In the genomic region with DNA sequence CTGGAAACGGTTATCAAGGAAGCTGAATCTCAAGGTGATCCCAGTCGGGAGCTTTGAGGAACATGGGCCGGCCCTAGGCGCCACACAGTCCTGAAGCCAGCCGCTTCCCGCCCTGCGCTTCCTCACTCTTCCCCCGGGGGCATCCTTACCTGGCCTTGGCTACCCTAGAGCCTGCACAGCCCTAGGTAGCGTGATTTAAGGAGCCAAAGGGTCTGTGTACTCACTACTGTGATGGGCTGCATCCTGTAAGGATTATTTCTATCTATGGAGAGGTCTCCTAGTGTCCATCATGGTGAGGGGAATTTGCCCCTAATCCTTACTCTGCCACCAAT, we compare ENCODE assay signal across 8 mouse cellular contexts. TPM values are rescaled to one million over a fixed set of nuclear protein-coding genes. Genes with fewer than 3 reads are reported as not detected.
A peak's percentile ranks its signal among the peaks of the same experiment; 100 is the strongest.
DNase-seq lines count a peak whose midpoint lies in the region; ATAC-seq and TF ChIP-seq lines count a peak whose summit lies in the region.

No protein-coding gene starts in this region.

- peak overlapping the region; percentile 75 for H3K27ac ChIP-seq in cerebellum, adult 2 months (ENCODE audit: insufficient read depth, low read length)
- H3K27ac ChIP-seq in testis, adult 2 months (ENCODE audit: control insufficient read depth, insufficient read depth, low read depth, low read length), result peak overlapping the region; percentile 83
- peak overlapping the region; percentile 80 for H3K27ac ChIP-seq in limb, embryonic 12.5 days

- peak overlapping the region; percentile 78 for H3K4me2 ChIP-seq in limb, embryonic 12.5 days

- TF ChIP-seq POLR2A in cerebellum, adult 2 months (IDR thresholded peaks at IDR 0.05; ENCODE audit: borderline replicate concordance, insufficient read depth, low read length), result no peak
- no peak for TF ChIP-seq POLR2A in testis, adult 2 months (IDR thresholded peaks at IDR 0.05; ENCODE audit: control insufficient read depth, low read depth, low read length)

- no peak for DNase-seq in cerebellum, adult 2 months
- no peak for DNase-seq in cerebellum, adult 18-20 months
- DNase-seq in testis, postnatal 14 days (ENCODE audit: low spot score), result no peak
- no peak for DNase-seq in urinary bladder, adult 18-20 months (ENCODE audit: low spot score in 2 of 2)
- no peak for DNase-seq in right cerebral cortex, postnatal 25 days

- H3K36me3 ChIP-seq in testis, adult 2 months (ENCODE audit: control insufficient read depth, insufficient read depth, low read length), result no peaks in the 10 kb centered on the region; the same call in 1 of the 2 replicates
- H3K36me3 ChIP-seq in limb, embryonic 12.5 days, result no peaks in the 10 kb centered on the region

- WGBS in cerebellum, adult 2 months, result 0% methylated on average over 9 of the region's 9 CpGs
- 0% methylated on average over 9 of the region's 9 CpGs for WGBS in limb, embryonic 12.5 days

- H3K9ac ChIP-seq in limb, embryonic 12.5 days (replicated peaks), result peak overlapping the region; percentile 84

- TF ChIP-seq CTCF in cerebellum, adult 2 months (IDR thresholded peaks at IDR 0.05; ENCODE audit: borderline replicate concordance, insufficient read depth, low read depth, low read length), result peak; percentile 54; the same call in 1 of the 2 replicates
- peak; percentile 40; the same call in 1 of the 2 replicates for TF ChIP-seq CTCF in testis, adult 2 months (IDR thresholded peaks at IDR 0.05; ENCODE audit: control insufficient read depth, insufficient read depth, insufficient replicate concordance, low read depth, low read length)

- peak; percentile 98 for ATAC-seq in limb, embryonic 12.5 days (ENCODE audit: insufficient number of reproducible peaks, insufficient read depth, low FRiP score, low TSS enrichment, low read depth)
- peak; percentile 69 for ATAC-seq in neutrophil, adult 5-6 weeks (ENCODE audit: extremely low read depth, insufficient number of reproducible peaks, low FRiP score, poor library complexity, severe bottlenecking)

- H3K27me3 ChIP-seq in cerebellum, adult 2 months (ENCODE audit: control insufficient read depth, insufficient read depth, low read length), result no peaks in the 10 kb centered on the region
- no peaks in the 10 kb centered on the region for H3K27me3 ChIP-seq in testis, adult 2 months (ENCODE audit: control insufficient read depth, insufficient read depth, low read length)
- H3K27me3 ChIP-seq in limb, embryonic 12.5 days, result no peaks in the 10 kb centered on the region

- H3K9me3 ChIP-seq in limb, embryonic 12.5 days, result no peaks in the 10 kb centered on the region

- no peaks in the 10 kb centered on the region for H3K4me1 ChIP-seq in cerebellum, adult 2 months (ENCODE audit: control insufficient read depth, insufficient read depth, low read length)
- H3K4me1 ChIP-seq in testis, adult 2 months (ENCODE audit: control insufficient read depth, insufficient read depth, low read length), result no peaks in the 10 kb centered on the region; the same call in 1 of the 2 replicates
- peaks cover 11% of the 10 kb centered on the region for H3K4me1 ChIP-seq in limb, embryonic 12.5 days (replicated peaks)

- peak overlapping the region; percentile 88 for H3K4me3 ChIP-seq in cerebellum, adult 2 months (replicated peaks; ENCODE audit: insufficient read depth, low read depth, low read length)
- H3K4me3 ChIP-seq in testis, adult 2 months (ENCODE audit: control insufficient read depth, low read depth, low read length), result peak overlapping the region; percentile 98
- peak overlapping the region; percentile 65 for H3K4me3 ChIP-seq in limb, embryonic 12.5 days (replicated peaks)

RNA-seq across cellular contexts. Expression of gene Ccdc191, which starts 0.4 kb away (rescaled TPM):
- 4.8 and 12.5 TPM in 2 replicates for polyA plus RNA-seq in cerebellum, adult 2 months (2012; rRNA removed)
- 9.7 and 36.6 TPM in 2 replicates for polyA plus RNA-seq in testis, adult 2 months (2012; rRNA removed)
- 15.1 and 18.1 TPM in 2 replicates for polyA plus RNA-seq in limb, embryonic 12.5 days (2016; fragmentation: Nextera tagmentation; extraction: Ambion mirVana)
- 8.3 and 12.4 TPM in 2 replicates for total RNA-seq in neutrophil, adult 5-6 weeks (2017)

RNA-seq across cellular contexts. Expression of gene Qtrt2, which starts 36.6 kb away (rescaled TPM):
- 29.6 and 32.4 TPM in 2 replicates for polyA plus RNA-seq in cerebellum, adult 2 months (2012; rRNA removed)
- polyA plus RNA-seq in testis, adult 2 months (2012; rRNA removed), result 9.9 and 11.0 TPM in 2 replicates
- 32.1 and 37.7 TPM in 2 replicates for polyA plus RNA-seq in limb, embryonic 12.5 days (2016; fragmentation: Nextera tagmentation; extraction: Ambion mirVana)
- 17.3 and 21.6 TPM in 2 replicates for total RNA-seq in neutrophil, adult 5-6 weeks (2017)
